Mouse (Mus musculus): ENCODE results near the gene Card14. TPM values are rescaled to one million over a fixed set of nuclear protein-coding genes. Genes with fewer than 3 reads are reported as not detected.

Card14 gene
- total RNA-seq, 1 experiment, result 0.22 TPM

- H3K4me3 ChIP-seq (ENCODE audit: insufficient read depth in 1 of 2, low read depth in 1 of 2, low read length in 2 of 2, poor library complexity in 1 of 2, severe bottlenecking in 1 of 2), result peak within 1 kb of the TSS; percentile 22 to 63
- H3K36me3 ChIP-seq (ENCODE audit: control insufficient read depth, insufficient read depth, low read length, poor library complexity, severe bottlenecking), result no peaks in the 10 kb centered on the region
- peak within 1 kb of the TSS; percentile 60 for H3K9ac ChIP-seq (ENCODE audit: insufficient read depth, low read depth, low read length, poor library complexity, severe bottlenecking)
- H3K4me1 ChIP-seq (ENCODE audit: control insufficient read depth in 2 of 2, insufficient read depth in 2 of 2, low read length in 2 of 2, poor library complexity in 1 of 2), result peaks cover 15 to 38% of the 10 kb centered on the region in 2 experiments
- no peak for TF ChIP-seq HCFC1 (IDR thresholded peaks at IDR 0.05; ENCODE audit: borderline replicate concordance, insufficient read depth, low read length)
- no peak for TF ChIP-seq ZC3H11A (IDR thresholded peaks at IDR 0.05; ENCODE audit: borderline replicate concordance, low read depth, low read length)
- no peak for TF ChIP-seq MAFK (IDR thresholded peaks at IDR 0.05; ENCODE audit: insufficient read depth, low read depth, low read length)
- no peak for TF ChIP-seq ZNF384 (IDR thresholded peaks at IDR 0.05; ENCODE audit: low read depth, low read length)
- no peak for TF ChIP-seq CHD2 (IDR thresholded peaks at IDR 0.05; ENCODE audit: low read depth, low read length)
- no peaks in the 10 kb centered on the region for H3K9me3 ChIP-seq (ENCODE audit: control insufficient read depth, insufficient read depth, low read depth, low read length)
- peak within 1 kb of the TSS; percentile 24; the same call in 1 of the 2 replicates for H3K27ac ChIP-seq (ENCODE audit: insufficient read depth, low read depth, low read length, poor library complexity, severe bottlenecking)
- no peak for DNase-seq (ENCODE audit: low read depth, low spot score)
- in situ Hi-C loops (cut with MboI; ENCODE audit: low sequenced_read_pairs in 2 of 2, unreplicated experiment in 2 of 2), result no loop called here
These were observed 85.4 kb downstream of the Card14 start, which contains the start of gene Rnf213 for GRCm38 (mm10) chr11:119392800-119393482. Gene Rnf213 (plus strand): TSS chr11:119393100.

GRCm38 (mm10) chr11:119393483-119393804 lies 85.9 kb downstream of the Card14 start:
- in situ Hi-C loops (cut with MboI; ENCODE audit: low sequenced_read_pairs in 2 of 2, unreplicated experiment in 2 of 2), result no loop called here
- no peak for DNase-seq (ENCODE audit: low read depth, low spot score)
- H3K4me3 ChIP-seq (ENCODE audit: insufficient read depth in 1 of 2, low read depth in 1 of 2, low read length in 2 of 2, poor library complexity in 1 of 2, severe bottlenecking in 1 of 2), result peak overlapping the region; percentile 22 to 63; a peak in 3 of 4 replicates
- H3K27ac ChIP-seq (ENCODE audit: insufficient read depth, low read depth, low read length, poor library complexity, severe bottlenecking), result no peak overlapping the region
- no peaks in the 10 kb centered on the region for H3K9me3 ChIP-seq (ENCODE audit: control insufficient read depth, insufficient read depth, low read depth, low read length)
- peaks cover 15 to 38% of the 10 kb centered on the region in 2 experiments for H3K4me1 ChIP-seq (ENCODE audit: control insufficient read depth in 2 of 2, insufficient read depth in 2 of 2, low read length in 2 of 2, poor library complexity in 1 of 2)
- no peaks in the 10 kb centered on the region for H3K36me3 ChIP-seq (ENCODE audit: control insufficient read depth, insufficient read depth, low read length, poor library complexity, severe bottlenecking)
- no peak for TF ChIP-seq CHD2 (IDR thresholded peaks at IDR 0.05; ENCODE audit: low read depth, low read length)
- TF ChIP-seq MAFK (IDR thresholded peaks at IDR 0.05; ENCODE audit: insufficient read depth, low read depth, low read length), result no peak
- peak overlapping the region; percentile 60; the same call in 1 of the 2 replicates for H3K9ac ChIP-seq (ENCODE audit: insufficient read depth, low read depth, low read length, poor library complexity, severe bottlenecking)

- no peaks in the 10 kb centered on the region for H3K36me3 ChIP-seq (ENCODE audit: control insufficient read depth, insufficient read depth, low read length, poor library complexity, severe bottlenecking)
- DNase-seq (ENCODE audit: low read depth, low spot score), result no peak
- TF ChIP-seq ZC3H11A (IDR thresholded peaks at IDR 0.05; ENCODE audit: borderline replicate concordance, low read depth, low read length), result no peak
- TF ChIP-seq HCFC1 (IDR thresholded peaks at IDR 0.05; ENCODE audit: borderline replicate concordance, insufficient read depth, low read length), result no peak
- TF ChIP-seq CHD2 (IDR thresholded peaks at IDR 0.05; ENCODE audit: low read depth, low read length), result no peak
- no peak for TF ChIP-seq ZNF384 (IDR thresholded peaks at IDR 0.05; ENCODE audit: low read depth, low read length)
- no peak for TF ChIP-seq MAFK (IDR thresholded peaks at IDR 0.05; ENCODE audit: insufficient read depth, low read depth, low read length)
- no peak overlapping the region for H3K9ac ChIP-seq (ENCODE audit: insufficient read depth, low read depth, low read length, poor library complexity, severe bottlenecking)
- in situ Hi-C loops (cut with MboI; ENCODE audit: low sequenced_read_pairs in 2 of 2, unreplicated experiment in 2 of 2), result no loop called here
- no peaks in the 10 kb centered on the region for H3K9me3 ChIP-seq (ENCODE audit: control insufficient read depth, insufficient read depth, low read depth, low read length)
- peaks cover 15 to 38% of the 10 kb centered on the region in 2 experiments for H3K4me1 ChIP-seq (ENCODE audit: control insufficient read depth in 2 of 2, insufficient read depth in 2 of 2, low read length in 2 of 2, poor library complexity in 1 of 2)
- H3K4me3 ChIP-seq (ENCODE audit: insufficient read depth in 1 of 2, low read depth in 1 of 2, low read length in 2 of 2, poor library complexity in 1 of 2, severe bottlenecking in 1 of 2), result no peak overlapping the region
- no peak overlapping the region for H3K27ac ChIP-seq (ENCODE audit: insufficient read depth, low read depth, low read length, poor library complexity, severe bottlenecking)
These were observed 86.6 kb downstream of the Card14 start for GRCm38 (mm10) chr11:119394210-119394609.

Other genes starting within 250 kb of the Card14 start
- 0.90 and 1.8 TPM in 2 replicates for gene Cbx4, start 221.5 kb upstream of the Card14 start, total RNA-seq (2012; rRNA removed)
- 6.3 and 10.1 TPM in 2 replicates for gene Tbc1d16, start 79.3 kb upstream of the Card14 start, total RNA-seq (2012; rRNA removed)
- 6.2 and 6.4 TPM in 2 replicates for gene Ccdc40, start 79.2 kb upstream of the Card14 start, total RNA-seq (2012; rRNA removed)
- 69.3 and 116 TPM in 2 replicates for gene Gaa, start 39.9 kb upstream of the Card14 start, total RNA-seq (2012; rRNA removed)
- gene Eif4a3, start 7.7 kb upstream of the Card14 start, total RNA-seq (2012; rRNA removed), result 337 and 400 TPM in 2 replicates
- gene Sgsh, start 47.8 kb downstream of the Card14 start, total RNA-seq (2012; rRNA removed), result 3.4 and 4.9 TPM in 2 replicates
- gene Slc26a11, start 47.8 kb downstream of the Card14 start, total RNA-seq (2012; rRNA removed), result 4.4 and 7.4 TPM in 2 replicates
- gene Rnf213, start 85.3 kb downstream of the Card14 start, total RNA-seq (2012; rRNA removed), result 30.4 and 37.3 TPM in 2 replicates
- 10.0 and 13.5 TPM in 2 replicates for gene Endov, start 183.6 kb downstream of the Card14 start, total RNA-seq (2012; rRNA removed)
- gene Nptx1, start 240.0 kb downstream of the Card14 start, total RNA-seq (2012; rRNA removed), result 0.79 and 0.80 TPM in 2 replicates